Mouse (Mus musculus) liver, postnatal 0 days (tissue): ENCODE data around the gene Zdhhc14.

Experiments
- CTCF ChIP-seq: sonication (generic); IDR thresholded peaks from 2 replicates; pipeline ENCODE4 v1.5.1; 2016; ENCODE audit warnings: antibody characterized with exemption, low read depth
- EP300 ChIP-seq: IDR thresholded peaks from 2 replicates; pipeline ENCODE4 v1.6.1; 2016; ENCODE audit warnings: antibody characterized with exemption, low read depth, mild to moderate bottlenecking

- no peak for TF ChIP-seq EP300
- no peak for TF ChIP-seq CTCF
These were observed 196.3 kb downstream of the Zdhhc14 start for GRCm38 (mm10) chr17:5688669-5689068.
